Mouse (Mus musculus): ENCODE data around the gene Tfap2a. TPM values are rescaled to one million over a fixed set of nuclear protein-coding genes. Genes with fewer than 3 reads are reported as not detected.

Tfap2a gene
- polyA plus RNA-seq, 1 experiment from 2014 or later, result 13.7 TPM

GRCm38 (mm10) chr13:40704864-40705455 is 33.2 kb downstream of the Tfap2a start:
- peak overlapping the region; percentile 14; the same call in 1 of the 2 replicates for H3K9ac ChIP-seq (ENCODE audit: low read length)
- peak overlapping the region; percentile 28 for H3K4me2 ChIP-seq (ENCODE audit: low read depth)
- ATAC-seq (ENCODE audit: insufficient read depth, low FRiP score, low TSS enrichment) (no peak), DNase-seq (ENCODE audit: low spot score) (peak; percentile 71)
- peaks cover 94% of the 10 kb centered on the region for H3K27me3 ChIP-seq (ENCODE audit: control insufficient read depth, insufficient read depth, low read length)
- under 1% methylated on average over 28 of the region's 28 CpGs for WGBS
- H3K27ac ChIP-seq (ENCODE audit: low read depth, low read length), result peak overlapping the region; percentile 58; the same call in 1 of the 2 replicates
- no peaks in the 10 kb centered on the region for H3K9me3 ChIP-seq (ENCODE audit: control insufficient read depth, low read length)
- H3K4me1 ChIP-seq (ENCODE audit: control insufficient read depth, insufficient read depth, low read length), result peaks cover 10% of the 10 kb centered on the region; the same call in 1 of the 2 replicates
- H3K4me3 ChIP-seq (ENCODE audit: low read depth, low read length), result peak overlapping the region; percentile 6
- no peaks in the 10 kb centered on the region for H3K36me3 ChIP-seq (ENCODE audit: control insufficient read depth, insufficient read depth, low read length)

- H3K27me3 ChIP-seq (ENCODE audit: control insufficient read depth, insufficient read depth, low read length), result peaks cover 87% of the 10 kb centered on the region
- H3K4me2 ChIP-seq (ENCODE audit: low read depth), result peak overlapping the region; percentile 28
- peak overlapping the region; percentile 16 for H3K4me3 ChIP-seq (ENCODE audit: low read depth, low read length)
- DNase-seq (ENCODE audit: low spot score), result peak; percentile 82
- peak; percentile 70 for ATAC-seq (ENCODE audit: insufficient read depth, low FRiP score, low TSS enrichment)
- under 1% methylated on average over 38 of the region's 38 CpGs for WGBS
- H3K4me1 ChIP-seq (ENCODE audit: control insufficient read depth, insufficient read depth, low read length), result peaks cover 10% of the 10 kb centered on the region; the same call in 1 of the 2 replicates
- H3K36me3 ChIP-seq (ENCODE audit: control insufficient read depth, insufficient read depth, low read length), result no peaks in the 10 kb centered on the region
- H3K9me3 ChIP-seq (ENCODE audit: control insufficient read depth, low read length), result no peaks in the 10 kb centered on the region
- 0 out of 2 replicates have a peak overlapping the region, but pooled peaks have one; percentile 5 for H3K9ac ChIP-seq (ENCODE audit: low read length)
- H3K27ac ChIP-seq (ENCODE audit: low read depth, low read length), result peak overlapping the region; percentile 58
These were observed 34.1 kb downstream of the Tfap2a start for GRCm38 (mm10) chr13:40703982-40704501.

DNA sequence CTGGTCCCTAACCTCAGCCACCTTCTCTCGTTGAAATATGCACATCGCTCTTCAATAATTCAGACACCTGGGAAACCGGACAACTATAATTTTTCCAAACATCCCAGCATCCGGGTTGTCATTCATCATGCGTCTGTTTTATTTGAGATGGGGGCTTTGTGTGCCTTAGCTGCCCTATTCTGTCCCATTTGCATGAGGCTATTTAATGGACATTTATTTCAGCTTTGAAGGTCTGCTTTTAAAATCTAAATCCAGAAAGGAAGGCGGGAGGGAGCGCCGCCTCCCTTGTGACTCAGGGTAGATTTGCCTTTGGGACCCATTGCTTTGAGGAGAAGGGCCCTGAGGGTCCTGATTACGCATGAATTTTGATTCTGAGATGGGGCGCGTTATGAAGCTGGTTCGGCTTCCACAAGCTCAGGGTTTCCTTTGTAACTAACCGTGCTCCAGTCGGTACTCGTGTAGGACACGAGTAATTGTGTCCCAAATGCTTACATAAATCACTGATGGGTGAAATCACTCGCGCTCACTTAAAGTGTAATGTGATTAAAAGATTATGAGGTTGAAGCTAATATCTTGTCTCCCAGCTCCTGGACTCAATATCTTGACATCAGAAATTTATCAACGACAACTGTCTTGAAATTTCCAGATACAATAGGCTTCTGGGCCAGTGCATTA is 34.9 kb downstream of the Tfap2a start:
- no peak overlapping the region for H3K9ac ChIP-seq (ENCODE audit: low read length)
- WGBS, result 1% methylated on average over 19 of the region's 19 CpGs
- no peaks in the 10 kb centered on the region for H3K9me3 ChIP-seq (ENCODE audit: control insufficient read depth, low read length)
- H3K27ac ChIP-seq (ENCODE audit: low read depth, low read length), result peak overlapping the region; percentile 60; the same call in 1 of the 2 replicates
- H3K4me1 ChIP-seq (ENCODE audit: control insufficient read depth, insufficient read depth, low read length), result peaks cover 10% of the 10 kb centered on the region; the same call in 1 of the 2 replicates
- no peak overlapping the region for H3K4me3 ChIP-seq (ENCODE audit: low read depth, low read length)
- ATAC-seq (ENCODE audit: insufficient read depth, low FRiP score, low TSS enrichment) (no peak), DNase-seq (ENCODE audit: low spot score) (no peak)
- no peaks in the 10 kb centered on the region for H3K36me3 ChIP-seq (ENCODE audit: control insufficient read depth, insufficient read depth, low read length)
- peaks cover 79% of the 10 kb centered on the region for H3K27me3 ChIP-seq (ENCODE audit: control insufficient read depth, insufficient read depth, low read length)
- H3K4me2 ChIP-seq (ENCODE audit: low read depth), result peak overlapping the region; percentile 30

- H3K27ac ChIP-seq (ENCODE audit: low read depth, low read length), result peak overlapping the region; percentile 60
- no peak for ATAC-seq (ENCODE audit: insufficient read depth, low FRiP score, low TSS enrichment)
These were observed 35.6 kb downstream of the Tfap2a start for GRCm38 (mm10) chr13:40702361-40703122.

GRCm38 (mm10) chr13:40701691-40702090 is 36.5 kb downstream of the Tfap2a start:
- DNase-seq (ENCODE audit: low spot score) (no peak), ATAC-seq (ENCODE audit: insufficient read depth, low FRiP score, low TSS enrichment) (no peak)
- H3K4me3 ChIP-seq (ENCODE audit: low read depth, low read length), result no peak overlapping the region
- peaks cover 63% of the 10 kb centered on the region for H3K27me3 ChIP-seq (ENCODE audit: control insufficient read depth, insufficient read depth, low read length)
- H3K4me1 ChIP-seq (ENCODE audit: control insufficient read depth, insufficient read depth, low read length), result peaks cover 10% of the 10 kb centered on the region; the same call in 1 of the 2 replicates
- H3K9ac ChIP-seq (ENCODE audit: low read length), result no peak overlapping the region
- H3K4me2 ChIP-seq (ENCODE audit: low read depth), result no peak overlapping the region
- 4% methylated on average over 12 of the region's 12 CpGs for WGBS
- H3K9me3 ChIP-seq (ENCODE audit: control insufficient read depth, low read length), result no peaks in the 10 kb centered on the region
- H3K36me3 ChIP-seq (ENCODE audit: control insufficient read depth, insufficient read depth, low read length), result no peaks in the 10 kb centered on the region
- no peak overlapping the region for H3K27ac ChIP-seq (ENCODE audit: low read depth, low read length)

More at GRCm38 (mm10) chr13:40702361-40703122, 35.6 kb downstream of the Tfap2a start:
- DNase-seq (ENCODE audit: low spot score), result no peak
- no peaks in the 10 kb centered on the region for H3K36me3 ChIP-seq (ENCODE audit: control insufficient read depth, insufficient read depth, low read length)
- H3K27me3 ChIP-seq (ENCODE audit: control insufficient read depth, insufficient read depth, low read length), result peaks cover 72% of the 10 kb centered on the region
- peak overlapping the region; percentile 30 for H3K4me2 ChIP-seq (ENCODE audit: low read depth)
- no peaks in the 10 kb centered on the region for H3K9me3 ChIP-seq (ENCODE audit: control insufficient read depth, low read length)
- peaks cover 10% of the 10 kb centered on the region; the same call in 1 of the 2 replicates for H3K4me1 ChIP-seq (ENCODE audit: control insufficient read depth, insufficient read depth, low read length)
- no peak overlapping the region for H3K4me3 ChIP-seq (ENCODE audit: low read depth, low read length)
- H3K9ac ChIP-seq (ENCODE audit: low read length), result no peak overlapping the region
- 3% methylated on average over 30 of the region's 30 CpGs for WGBS

DNA sequence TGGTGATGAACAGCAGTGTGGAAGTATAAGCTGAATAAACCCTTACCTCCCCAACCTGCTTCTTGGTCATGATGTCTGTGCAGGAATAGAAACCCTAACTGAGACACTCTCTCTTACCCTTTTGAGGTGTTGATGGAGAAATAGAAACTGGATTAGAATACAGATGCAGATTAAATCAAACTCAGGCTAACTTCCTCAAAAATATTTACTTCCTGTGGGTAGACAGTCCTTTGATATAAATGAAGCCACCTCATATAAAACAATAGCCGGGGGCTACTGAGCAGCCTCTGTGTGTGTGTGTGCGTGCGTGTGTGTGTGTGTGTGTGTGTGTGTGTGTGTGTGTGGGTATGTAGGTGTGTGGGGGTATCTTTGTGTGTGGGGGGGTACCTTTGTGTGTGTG is 52.4 kb downstream of the Tfap2a start:
- Histone ChIP-seq H3K4me1 (ENCODE audit: control insufficient read depth, insufficient read depth, low read length) (no peaks in the 10 kb centered on the region), H3K27me3 (ENCODE audit: control insufficient read depth, insufficient read depth, low read length) (no peaks in the 10 kb centered on the region), H3K9ac (ENCODE audit: low read length) (no peak overlapping the region), H3K27ac (ENCODE audit: low read depth, low read length) (no peak overlapping the region), H3K9me3 (ENCODE audit: control insufficient read depth, low read length) (no peaks in the 10 kb centered on the region), H3K36me3 (ENCODE audit: control insufficient read depth, insufficient read depth, low read length) (no peaks in the 10 kb centered on the region), H3K4me3 (ENCODE audit: low read depth, low read length) (no peak overlapping the region), H3K4me2 (ENCODE audit: low read depth) (no peak overlapping the region)
- WGBS, result 89% methylated on average over 3 of the region's 3 CpGs
- no peak for DNase-seq (ENCODE audit: low spot score)
- ATAC-seq (ENCODE audit: insufficient read depth, low FRiP score, low TSS enrichment), result no peak

DNA sequence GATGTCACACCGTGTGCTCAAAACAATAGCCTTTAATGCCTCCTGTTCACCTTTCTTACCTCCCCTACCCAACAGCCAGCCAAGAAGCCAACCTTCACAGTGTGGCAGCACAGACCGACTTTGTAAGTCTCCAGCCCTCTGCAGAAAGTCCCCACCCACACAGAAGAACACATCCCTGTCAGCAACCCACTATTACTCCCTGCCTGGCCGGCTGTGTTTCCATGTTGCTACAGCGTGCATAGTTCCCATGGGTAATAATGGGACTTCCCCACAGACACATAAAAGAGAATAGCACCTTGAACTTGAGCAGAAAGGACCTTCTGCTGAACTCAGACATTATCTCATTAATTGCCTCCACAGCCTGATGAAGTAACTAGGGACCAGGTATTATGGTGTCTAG is 61.4 kb downstream of the Tfap2a start:
- H3K9ac ChIP-seq (ENCODE audit: low read length), result no peak overlapping the region
- no peaks in the 10 kb centered on the region for H3K27me3 ChIP-seq (ENCODE audit: control insufficient read depth, insufficient read depth, low read length)
- H3K27ac ChIP-seq (ENCODE audit: low read depth, low read length), result no peak overlapping the region
- no peaks in the 10 kb centered on the region for H3K4me1 ChIP-seq (ENCODE audit: control insufficient read depth, insufficient read depth, low read length)
- ATAC-seq (ENCODE audit: insufficient read depth, low FRiP score, low TSS enrichment) (no peak), DNase-seq (ENCODE audit: low spot score) (no peak)
- H3K9me3 ChIP-seq (ENCODE audit: control insufficient read depth, low read length), result no peaks in the 10 kb centered on the region
- H3K36me3 ChIP-seq (ENCODE audit: control insufficient read depth, insufficient read depth, low read length), result no peaks in the 10 kb centered on the region
- H3K4me2 ChIP-seq (ENCODE audit: low read depth), result no peak overlapping the region
- WGBS, result 43% methylated on average over 4 of the region's 4 CpGs
- no peak overlapping the region for H3K4me3 ChIP-seq (ENCODE audit: low read depth, low read length)
